Mouse (Mus musculus): ENCODE data around the gene Cabin1.

DNA sequence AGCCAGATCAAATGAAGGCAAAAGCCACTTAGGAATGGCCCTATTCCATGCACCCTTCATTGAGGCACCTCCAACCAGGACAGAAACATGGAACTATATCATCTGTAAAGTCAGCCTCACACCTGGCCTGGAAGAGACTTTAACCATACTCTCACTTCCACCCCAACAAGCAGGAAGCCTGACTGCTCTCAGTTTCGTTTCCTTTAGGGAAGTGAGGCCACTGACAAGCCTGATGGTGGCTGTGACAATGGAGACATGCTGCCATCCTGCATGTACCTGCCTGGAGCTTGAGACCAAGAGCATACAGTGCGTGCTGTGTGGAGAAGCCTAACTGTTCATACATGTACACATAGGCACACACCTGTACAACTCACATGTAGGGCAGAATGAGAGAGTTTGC, 53.9 kb downstream of the Cabin1 start:
- no peak for TF ChIP-seq POLR2A (IDR thresholded peaks at IDR 0.05; ENCODE audit: low read depth, low read length)
- TF ChIP-seq CTCF (IDR thresholded peaks at IDR 0.05; ENCODE audit: extremely low read depth, insufficient read depth, insufficient read length, insufficient replicate concordance): no peak

Data from spleen, adult 2 months (tissue).